Mouse (Mus musculus): ENCODE measurements around the gene Trp63. TPM values are rescaled to one million over a fixed set of nuclear protein-coding genes. Genes with fewer than 3 reads are reported as not detected.

Trp63 gene
- polyA plus RNA-seq, 1 experiment from 2014 or later: 8.4 TPM

DNA sequence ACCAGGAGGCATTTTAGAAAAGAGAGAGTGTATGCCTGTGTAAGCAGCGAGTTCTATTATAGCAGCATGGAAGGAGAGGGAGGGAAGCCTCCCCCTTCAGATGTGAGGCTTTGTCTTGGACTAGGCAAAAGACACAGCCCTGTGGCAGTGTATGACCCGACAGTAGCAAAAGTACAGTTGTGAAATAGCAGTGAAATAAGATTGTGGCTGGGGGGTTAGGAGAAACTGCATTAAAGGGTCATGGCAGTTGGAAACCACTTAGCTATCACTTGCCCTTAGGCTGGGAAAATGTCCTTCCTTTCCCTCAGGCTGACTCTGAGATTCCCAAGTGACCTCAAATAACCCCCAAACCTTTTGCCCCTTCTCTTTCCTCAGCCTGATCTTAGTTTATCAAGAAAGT is 164.9 kb downstream of the Trp63 start:
- no peak overlapping the region for H3K4me3 ChIP-seq
- DNase-seq (ENCODE audit: extremely low spot score, low spot score): no peak
- H3K9me3 ChIP-seq: no peaks in the 10 kb centered on the region
- H3K36me3 ChIP-seq (replicated peaks): no peaks in the 10 kb centered on the region
- no peak overlapping the region for H3K27ac ChIP-seq
- 70% methylated on average over 2 of the region's 2 CpGs for WGBS
- no peaks in the 10 kb centered on the region for H3K27me3 ChIP-seq (ENCODE audit: poor library complexity, severe bottlenecking)
- peaks cover 5% of the 10 kb centered on the region; the same call in 1 of the 2 replicates for H3K4me1 ChIP-seq

DNA sequence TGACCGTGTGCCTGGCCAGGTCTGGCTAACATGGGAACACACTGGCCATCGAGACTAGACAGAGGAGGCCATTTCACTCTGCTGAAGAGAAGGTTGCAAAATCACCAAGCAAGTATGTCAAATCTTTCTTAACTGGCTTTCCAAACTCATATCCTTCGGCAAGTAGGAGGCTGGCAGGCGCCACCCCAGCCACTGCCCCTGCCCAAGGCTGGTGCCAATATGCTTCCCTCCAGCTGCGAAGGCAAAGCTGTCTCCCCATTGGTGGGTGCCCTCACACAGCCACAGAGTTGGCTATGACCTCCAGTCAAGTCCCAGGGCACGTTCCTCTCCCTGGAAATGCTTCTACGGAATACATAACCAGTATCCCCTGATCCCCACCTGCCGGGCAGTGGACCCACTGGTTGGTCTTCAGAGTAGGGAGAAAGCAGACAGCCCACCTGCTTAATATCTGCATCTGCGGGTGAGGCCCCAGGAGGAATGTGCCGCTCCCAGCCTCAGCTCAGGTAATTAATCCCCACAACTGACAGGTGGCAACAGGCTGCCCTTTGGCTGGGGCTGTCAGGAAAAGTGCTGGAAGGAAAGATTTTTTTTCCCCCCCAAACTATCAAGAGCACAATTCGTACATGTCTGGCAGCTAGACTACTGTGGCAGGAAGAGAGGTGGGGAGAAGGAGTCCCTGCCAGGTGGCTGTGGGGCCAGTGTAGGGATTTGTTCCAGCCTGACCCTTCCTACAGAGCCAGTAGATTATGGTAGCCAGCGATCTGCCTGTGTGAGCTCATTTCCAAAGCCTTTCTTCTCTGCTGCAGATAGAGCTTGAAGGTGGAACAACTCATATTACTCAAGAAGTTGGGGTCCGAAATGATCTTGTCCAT is 166.3 kb downstream of the Trp63 start:
- 76% methylated on average over 13 of the region's 13 CpGs for WGBS
- no peak for DNase-seq (ENCODE audit: extremely low spot score, low spot score)
- Histone ChIP-seq H3K4me1 (peaks cover 5% of the 10 kb centered on the region; the same call in 1 of the 2 replicates), H3K9me3 (no peaks in the 10 kb centered on the region), H3K27me3 (ENCODE audit: poor library complexity, severe bottlenecking) (no peaks in the 10 kb centered on the region), H3K27ac (no peak overlapping the region), H3K4me3 (no peak overlapping the region), H3K36me3 (replicated peaks) (no peaks in the 10 kb centered on the region)

DNA sequence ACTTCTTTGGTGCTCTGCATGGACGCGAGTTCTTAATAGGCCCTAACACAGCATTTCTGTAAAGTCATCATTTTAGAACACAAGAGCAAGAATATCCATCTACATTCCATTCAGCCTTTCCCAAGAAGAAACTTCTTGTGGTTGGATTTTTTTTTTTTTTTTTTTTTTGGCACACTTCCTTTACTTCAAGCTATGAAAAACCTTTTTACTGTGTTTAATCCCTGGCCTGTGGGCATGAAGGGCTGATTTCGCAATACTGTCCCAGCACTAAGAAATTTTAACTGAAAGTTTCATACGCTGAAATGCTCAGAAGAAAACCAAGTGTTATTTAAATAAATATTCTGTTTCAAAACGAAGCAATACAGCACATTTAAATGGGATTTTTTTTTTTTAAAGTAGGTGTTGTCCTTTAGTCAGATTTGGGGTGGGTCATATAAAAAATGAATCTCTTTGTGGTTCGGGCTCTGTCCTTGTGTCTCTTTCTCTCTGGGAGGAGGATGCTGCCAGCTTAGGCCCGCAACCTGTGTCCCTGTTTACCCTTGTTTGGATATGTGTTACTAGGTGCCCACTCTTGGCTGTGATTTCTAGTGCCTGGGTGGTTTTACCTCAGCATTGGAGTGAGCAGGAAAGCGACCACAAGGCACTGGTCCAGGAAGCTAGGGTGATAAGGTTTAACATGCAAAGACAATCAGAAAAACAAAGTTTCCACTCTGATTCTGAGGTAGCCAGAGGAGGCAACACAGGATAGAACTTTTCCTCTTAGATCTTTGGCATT is 177.4 kb downstream of the Trp63 start:
- H3K9me3 ChIP-seq: no peaks in the 10 kb centered on the region
- WGBS: 89% methylated on average over 8 of the region's 8 CpGs

DNA sequence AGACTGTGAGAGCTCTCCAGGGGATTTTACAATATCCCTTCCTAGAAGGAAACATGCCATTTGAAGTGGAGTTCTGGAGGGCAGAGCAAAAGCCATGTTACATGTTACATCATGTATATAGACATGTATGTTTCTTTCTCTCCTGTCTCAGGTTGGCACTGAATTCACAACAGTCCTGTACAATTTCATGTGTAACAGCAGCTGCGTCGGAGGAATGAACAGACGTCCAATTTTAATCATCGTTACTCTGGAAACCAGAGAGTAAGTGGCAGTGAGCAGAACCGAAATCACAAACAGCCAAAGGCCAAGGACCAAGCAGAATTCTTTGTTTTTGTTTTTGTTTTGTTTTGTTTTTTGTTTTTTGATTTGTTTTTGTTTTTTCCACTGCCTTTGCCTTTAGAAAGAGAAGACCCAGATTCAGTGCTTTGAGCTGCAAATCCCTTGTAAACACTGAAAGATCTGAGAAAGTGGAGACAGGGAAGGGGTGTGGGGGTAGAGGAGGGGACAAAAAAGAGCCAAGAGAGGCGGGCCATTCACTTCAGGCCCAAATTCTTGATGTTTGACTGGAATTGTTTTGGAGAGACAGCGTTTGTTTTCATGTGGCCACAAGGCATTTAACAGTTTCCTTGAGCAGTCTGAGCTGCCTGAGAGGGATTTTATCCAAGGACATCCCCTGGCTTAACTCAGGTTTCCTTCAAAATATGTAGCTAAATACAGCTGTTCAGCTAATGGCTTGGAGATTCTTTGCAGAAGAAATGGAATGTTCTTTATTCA is 181.7 kb downstream of the Trp63 start:
- Histone ChIP-seq H3K36me3 (replicated peaks) (no peaks in the 10 kb centered on the region), H3K27me3 (ENCODE audit: poor library complexity, severe bottlenecking) (no peaks in the 10 kb centered on the region), H3K9me3 (no peaks in the 10 kb centered on the region), H3K4me3 (no peak overlapping the region), H3K27ac (no peak overlapping the region), H3K4me1 (peaks cover 9% of the 10 kb centered on the region)
- no peak for DNase-seq (ENCODE audit: extremely low spot score, low spot score)
- 65% methylated on average over 7 of the region's 7 CpGs for WGBS

More for the DNA sequence above, 177.4 kb downstream of the Trp63 start:
- H3K27me3 ChIP-seq (ENCODE audit: poor library complexity, severe bottlenecking): no peaks in the 10 kb centered on the region
- H3K4me3 ChIP-seq: no peak overlapping the region
- peaks cover 8% of the 10 kb centered on the region for H3K4me1 ChIP-seq
- no peaks in the 10 kb centered on the region for H3K36me3 ChIP-seq (replicated peaks)
- no peak for DNase-seq (ENCODE audit: extremely low spot score, low spot score)
- H3K27ac ChIP-seq: no peak overlapping the region

DNA sequence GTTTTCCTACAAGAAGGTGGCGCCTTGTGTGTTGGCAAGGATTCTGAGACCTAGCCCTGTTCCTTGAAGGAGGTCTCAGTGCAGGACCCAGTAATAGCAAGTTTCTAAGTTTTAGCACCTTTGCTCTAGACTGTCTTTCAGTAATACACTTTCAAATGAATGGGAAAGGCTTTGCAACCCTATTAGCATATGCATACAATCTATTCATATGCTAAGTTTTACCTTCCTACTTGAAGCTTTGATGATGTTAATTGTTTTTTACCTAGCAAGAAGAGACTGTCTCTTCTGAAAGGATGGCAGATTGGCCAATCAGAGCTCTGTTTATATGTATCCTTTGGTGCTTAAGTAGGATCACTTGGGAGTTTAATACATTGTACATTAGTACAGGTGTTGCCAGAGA is 187.9 kb downstream of the Trp63 start:
- H3K27me3 ChIP-seq (ENCODE audit: poor library complexity, severe bottlenecking): no peaks in the 10 kb centered on the region
- H3K36me3 ChIP-seq (replicated peaks): no peaks in the 10 kb centered on the region
- no peaks in the 10 kb centered on the region for H3K4me1 ChIP-seq
- no peak for DNase-seq (ENCODE audit: extremely low spot score, low spot score)
- 89% methylated on average over 1 of the region's 1 CpGs for WGBS
- no peak overlapping the region for H3K4me3 ChIP-seq
- no peak overlapping the region for H3K27ac ChIP-seq
- H3K9me3 ChIP-seq: no peaks in the 10 kb centered on the region

DNA sequence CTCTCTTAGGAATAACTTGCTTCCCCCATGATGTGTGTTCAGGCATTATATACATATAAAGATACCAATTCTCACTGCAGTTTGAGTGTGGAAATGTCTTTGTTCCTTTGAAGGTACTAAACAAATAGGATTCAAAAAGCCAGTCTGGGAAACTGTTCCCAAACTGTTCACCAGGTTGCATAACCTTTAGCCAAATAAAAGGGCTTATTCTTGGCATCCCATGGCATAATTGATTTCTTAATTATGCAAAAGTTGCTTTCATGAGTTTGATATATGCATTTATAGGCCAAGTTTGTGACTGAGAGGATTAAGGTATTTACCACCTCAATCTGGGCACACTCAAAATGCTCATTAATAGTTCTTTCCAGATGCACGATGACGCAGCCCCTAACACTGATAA is 192.1 kb downstream of the Trp63 start:
- Histone ChIP-seq H3K9me3 (no peaks in the 10 kb centered on the region), H3K4me1 (no peaks in the 10 kb centered on the region), H3K27ac (no peak overlapping the region), H3K36me3 (replicated peaks) (no peaks in the 10 kb centered on the region), H3K27me3 (ENCODE audit: poor library complexity, severe bottlenecking) (no peaks in the 10 kb centered on the region), H3K4me3 (no peak overlapping the region)
- 92% methylated on average over 2 of the region's 2 CpGs for WGBS
- no peak for DNase-seq (ENCODE audit: extremely low spot score, low spot score)

DNA sequence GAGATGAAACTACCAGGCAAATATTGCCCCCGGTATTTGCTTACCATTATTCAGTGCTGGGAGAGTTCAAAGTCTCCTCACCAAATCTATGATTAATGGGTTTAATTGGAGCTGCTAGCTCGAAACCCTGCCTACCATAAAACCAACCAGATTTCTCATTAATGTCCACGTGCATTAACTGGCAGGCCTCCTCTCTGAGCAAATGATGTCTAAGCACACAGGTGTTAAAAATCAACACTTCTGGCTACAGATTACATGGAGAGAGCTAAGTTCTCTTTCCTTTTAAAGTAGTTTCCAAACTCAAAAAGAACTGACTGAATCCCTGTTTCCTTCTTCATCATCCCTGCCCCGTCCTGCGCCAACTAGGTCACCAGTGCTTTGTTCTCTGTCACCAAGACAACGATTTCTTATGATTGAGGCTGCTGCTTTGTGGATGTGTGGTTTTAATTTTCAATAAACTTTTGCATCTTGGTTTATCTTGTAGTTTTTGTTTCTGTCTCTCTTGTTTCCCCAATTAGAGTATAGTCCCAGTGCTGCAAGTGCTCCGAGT is 193.9 kb downstream of the Trp63 start:
- DNase-seq (ENCODE audit: extremely low spot score, low spot score): no peak
- Histone ChIP-seq H3K27me3 (ENCODE audit: poor library complexity, severe bottlenecking) (no peaks in the 10 kb centered on the region), H3K27ac (no peak overlapping the region), H3K36me3 (replicated peaks) (no peaks in the 10 kb centered on the region), H3K9me3 (no peaks in the 10 kb centered on the region), H3K4me1 (no peaks in the 10 kb centered on the region), H3K4me3 (no peak overlapping the region)
- 88% methylated on average over 7 of the region's 7 CpGs for WGBS

DNA sequence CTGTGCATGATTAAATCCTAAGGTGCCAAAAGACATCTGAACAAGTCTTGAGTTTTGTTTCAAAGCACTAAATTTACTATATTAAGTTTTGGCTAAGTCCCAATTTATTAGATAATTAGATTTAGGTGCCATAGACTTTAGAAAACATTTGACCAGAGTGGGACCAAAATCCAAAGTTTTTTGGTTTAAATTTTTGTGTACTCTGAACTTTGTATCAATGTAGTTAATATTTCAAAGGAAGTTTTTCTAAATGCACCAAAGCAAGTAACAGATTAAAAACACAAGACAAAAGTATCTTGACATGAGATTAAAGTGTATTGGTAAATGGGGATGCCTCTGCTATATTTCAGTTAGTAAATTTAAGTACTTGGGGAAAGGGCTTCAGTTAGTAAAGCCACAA is 194.6 kb downstream of the Trp63 start:
- Histone ChIP-seq H3K27me3 (ENCODE audit: poor library complexity, severe bottlenecking) (no peaks in the 10 kb centered on the region), H3K4me3 (no peak overlapping the region), H3K4me1 (no peaks in the 10 kb centered on the region), H3K36me3 (replicated peaks) (no peaks in the 10 kb centered on the region), H3K9me3 (no peaks in the 10 kb centered on the region), H3K27ac (no peak overlapping the region)
- DNase-seq (ENCODE audit: extremely low spot score, low spot score): no peak

DNA sequence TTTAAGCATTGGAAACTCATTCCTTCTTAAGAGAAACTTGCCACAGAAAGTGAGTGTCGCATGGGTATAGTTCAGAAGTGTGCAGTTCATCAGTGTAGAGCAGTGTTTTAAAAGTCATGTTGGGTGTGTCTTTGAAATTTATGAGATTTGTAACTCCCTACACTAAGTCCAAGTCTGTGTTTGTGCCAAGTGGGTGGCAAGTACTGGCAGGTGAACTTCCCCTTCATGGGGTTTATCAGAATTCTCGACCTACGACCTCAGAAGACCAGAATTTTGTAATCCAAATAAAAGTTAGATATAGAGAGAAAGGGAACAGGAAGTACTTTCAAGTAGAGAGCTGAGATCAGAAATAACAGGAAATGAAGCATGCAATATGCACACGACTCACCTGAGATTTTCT is 215.5 kb downstream of the Trp63 start:
- Histone ChIP-seq H3K27me3 (ENCODE audit: poor library complexity, severe bottlenecking) (no peaks in the 10 kb centered on the region), H3K36me3 (replicated peaks) (no peaks in the 10 kb centered on the region), H3K9me3 (no peaks in the 10 kb centered on the region), H3K4me3 (no peak overlapping the region), H3K27ac (no peak overlapping the region), H3K4me1 (peaks cover 7% of the 10 kb centered on the region; the same call in 1 of the 2 replicates)
- 90% methylated on average over 4 of the region's 4 CpGs for WGBS
- DNase-seq (ENCODE audit: extremely low spot score, low spot score): no peak

DNA sequence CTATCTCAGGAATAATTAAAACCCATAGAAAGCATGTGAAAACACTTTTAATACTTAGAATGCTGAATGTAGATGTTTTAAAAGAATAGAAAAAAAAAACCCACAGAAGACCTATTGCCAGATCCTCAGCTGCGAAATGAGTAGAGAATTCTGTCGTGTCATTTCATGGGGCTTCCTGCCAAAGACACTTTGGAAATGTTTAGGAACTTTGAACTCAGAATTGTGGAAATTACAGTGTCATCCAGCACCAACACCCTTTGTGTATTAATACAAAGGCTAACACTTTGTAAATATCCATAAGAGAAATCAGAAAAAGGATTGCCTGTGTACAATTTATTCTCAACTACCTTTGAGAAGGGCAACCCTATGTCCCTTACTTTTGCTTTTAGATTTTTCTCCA is 216.1 kb downstream of the Trp63 start:
- Histone ChIP-seq H3K27me3 (ENCODE audit: poor library complexity, severe bottlenecking) (no peaks in the 10 kb centered on the region), H3K4me1 (peaks cover 7% of the 10 kb centered on the region; the same call in 1 of the 2 replicates), H3K9me3 (no peaks in the 10 kb centered on the region), H3K36me3 (replicated peaks) (no peaks in the 10 kb centered on the region), H3K27ac (no peak overlapping the region), H3K4me3 (no peak overlapping the region)
- 90% methylated on average over 2 of the region's 2 CpGs for WGBS
- no peak for DNase-seq (ENCODE audit: extremely low spot score, low spot score)

DNA sequence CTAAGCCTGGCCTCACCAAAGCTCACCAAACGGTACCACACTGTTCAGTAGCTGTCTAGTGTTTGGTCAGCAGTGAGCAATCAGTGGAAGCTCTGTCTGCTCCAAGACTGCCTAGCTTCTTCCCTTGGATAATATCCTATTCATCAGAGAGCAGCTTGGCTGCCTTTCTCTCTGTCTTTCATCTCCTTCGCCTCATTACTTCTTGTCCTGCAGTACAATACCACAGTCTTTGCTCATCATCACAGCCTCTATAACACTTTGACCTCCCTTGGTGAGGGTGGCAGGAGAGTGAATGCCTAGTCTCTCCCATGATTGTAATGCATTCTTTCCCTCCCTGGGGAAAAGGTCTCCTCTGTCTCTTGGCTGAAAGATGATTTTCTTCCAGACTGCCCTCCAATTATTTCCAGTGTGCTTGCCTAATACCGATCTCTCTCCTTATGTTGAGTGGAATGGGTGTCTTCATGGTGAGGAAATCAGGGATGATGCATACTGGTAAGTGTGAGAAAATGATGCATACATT is 216.9 kb downstream of the Trp63 start:
- H3K36me3 ChIP-seq (replicated peaks): no peaks in the 10 kb centered on the region
- DNase-seq (ENCODE audit: extremely low spot score, low spot score): no peak
- peaks cover 7% of the 10 kb centered on the region; the same call in 1 of the 2 replicates for H3K4me1 ChIP-seq
- H3K27ac ChIP-seq: no peak overlapping the region
- no peaks in the 10 kb centered on the region for H3K27me3 ChIP-seq (ENCODE audit: poor library complexity, severe bottlenecking)
- 36% methylated on average over 3 of the region's 3 CpGs for WGBS
- H3K9me3 ChIP-seq: no peaks in the 10 kb centered on the region
- no peak overlapping the region for H3K4me3 ChIP-seq

DNA sequence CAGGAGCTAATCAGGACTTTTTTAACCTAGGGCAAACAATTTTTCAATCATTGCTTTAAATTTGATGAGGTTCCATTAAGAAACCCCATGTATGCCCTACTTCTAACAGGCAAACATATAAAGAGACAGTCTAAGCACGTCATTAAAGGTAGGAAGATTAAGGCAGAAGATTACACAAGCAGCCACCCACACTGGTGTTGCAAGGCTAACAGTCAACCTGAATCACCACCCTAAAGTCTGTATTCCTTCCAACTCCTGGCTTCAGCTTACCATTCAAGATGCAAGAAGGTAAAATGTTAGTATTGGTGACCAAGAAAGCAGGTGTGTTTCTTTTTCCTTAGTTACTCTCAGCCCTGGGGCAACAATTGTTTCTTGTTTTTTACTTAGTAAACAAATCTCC is 228.6 kb downstream of the Trp63 start:
- no peak overlapping the region for H3K27ac ChIP-seq
- H3K4me1 ChIP-seq: no peaks in the 10 kb centered on the region
- no peak overlapping the region for H3K4me3 ChIP-seq
- no peaks in the 10 kb centered on the region for H3K36me3 ChIP-seq (replicated peaks)
- H3K9me3 ChIP-seq: no peaks in the 10 kb centered on the region
- H3K27me3 ChIP-seq (ENCODE audit: poor library complexity, severe bottlenecking): no peaks in the 10 kb centered on the region
- DNase-seq (ENCODE audit: extremely low spot score, low spot score): no peak
- 62% methylated on average over 1 of the region's 1 CpGs for WGBS
